Mouse (Mus musculus) small intestine, adult 2 months (tissue): Measurements from ENCODE around the gene Cd164l2. TPM values are rescaled to one million over a fixed set of nuclear protein-coding genes. Genes with fewer than 3 reads are reported as not detected.

ENCODE experiments used
- H3K27ac ChIP-seq: fragments of 200-500 bp; 2 replicates; pipeline ENCODE4 v1.5.1; 2012; ENCODE audit warnings: low read depth, low read length, control low read depth, inconsistent platforms; ENCODE audit not compliant: insufficient read depth
- H3K27me3 ChIP-seq: fragments of 200-500 bp; 2 replicates; pipeline ENCODE4 v1.6.1; 2012; ENCODE audit warnings: mild to moderate bottlenecking, moderate library complexity, low read length, inconsistent platforms; ENCODE audit not compliant: control insufficient read depth, insufficient read depth
- H3K36me3 ChIP-seq: fragments of 200-500 bp; 2 replicates; pipeline ENCODE4 v1.6.1; 2012; ENCODE audit warnings: mild to moderate bottlenecking, low read length, control low read depth, inconsistent platforms; ENCODE audit not compliant: control insufficient read depth, insufficient read depth
- H3K4me1 ChIP-seq: fragments of 200-500 bp; 2 replicates; pipeline ENCODE4 v1.6.1; 2012; ENCODE audit warnings: low read length, inconsistent platforms, mixed read lengths; ENCODE audit not compliant: control insufficient read depth, insufficient read depth, insufficient read length
- H3K4me3 ChIP-seq: fragments of 200-500 bp; 2 replicates; pipeline ENCODE4 v1.5.1; 2012; ENCODE audit warnings: low read depth, mild to moderate bottlenecking, control low read depth, inconsistent platforms, low read length, moderate library complexity
- CTCF ChIP-seq: fragments of 200-500 bp; IDR thresholded peaks from 2 replicates; pipeline ENCODE4 v1.5.1; 2012; ENCODE audit warnings: low read depth, mild to moderate bottlenecking, control low read depth, inconsistent platforms, low read length, moderate library complexity, mixed read lengths; ENCODE audit not compliant: insufficient replicate concordance, insufficient read length; ENCODE audit errors: extremely low read depth
- POLR2A ChIP-seq: fragments of 200-500 bp; IDR thresholded peaks from 2 replicates; pipeline ENCODE4 v1.6.1; 2012; ENCODE audit warnings: low read depth, mild to moderate bottlenecking, control low read depth, inconsistent platforms, low read length, moderate library complexity
- WGBS: fragments of 180-500 bp; shearing (Covaris S2); methylation state at CpG from one replicate; pipeline ENCODE4 v1.1.7; 2018; 5-methylcytosine and 5-hydroxymethylcytosine counted together
- polyA plus RNA-seq: library from polyadenylated mRNA; depleted of rRNA; stranded (reverse); fragments of >200 nt; gene quantifications from 2 replicates; pipeline ENCODE4 v1.2.3, GENCODE M21; 2012

The Cd164l2 gene
- polyA plus RNA-seq, 1 experiment = 0.61 TPM

- Histone ChIP-seq H3K36me3 (no peaks in the 10 kb centered on the region), H3K4me3 (no peak overlapping the region), H3K4me1 (peaks cover 6% of the 10 kb centered on the region), H3K27me3 (no peaks in the 10 kb centered on the region), H3K27ac (no peak overlapping the region)
- WGBS = 49% methylated on average over 4 of the region's 4 CpGs
- TF ChIP-seq CTCF (no peak), POLR2A (no peak)
Observed at GRCm38 (mm10) chr4:133237911-133238310, 26.0 kb downstream of the Cd164l2 start.

GRCm38 (mm10) chr4:133240490-133240921 is 28.6 kb downstream of the Cd164l2 start, which contains the start of gene Map3k6:
Gene Map3k6 (plus strand): TSS chr4:133240818.
- no peaks in the 10 kb centered on the region for H3K36me3 ChIP-seq
- H3K4me3 ChIP-seq = peak within 1 kb of the TSS; percentile 85
- no peak for TF ChIP-seq CTCF
- peak; percentile 91 for TF ChIP-seq POLR2A
- peaks cover 6% of the 10 kb centered on the region for H3K4me1 ChIP-seq
- H3K27ac ChIP-seq = peak within 1 kb of the TSS; percentile 87
- H3K27me3 ChIP-seq = no peaks in the 10 kb centered on the region
- WGBS = 6% methylated on average over 16 of the region's 16 CpGs

DNA sequence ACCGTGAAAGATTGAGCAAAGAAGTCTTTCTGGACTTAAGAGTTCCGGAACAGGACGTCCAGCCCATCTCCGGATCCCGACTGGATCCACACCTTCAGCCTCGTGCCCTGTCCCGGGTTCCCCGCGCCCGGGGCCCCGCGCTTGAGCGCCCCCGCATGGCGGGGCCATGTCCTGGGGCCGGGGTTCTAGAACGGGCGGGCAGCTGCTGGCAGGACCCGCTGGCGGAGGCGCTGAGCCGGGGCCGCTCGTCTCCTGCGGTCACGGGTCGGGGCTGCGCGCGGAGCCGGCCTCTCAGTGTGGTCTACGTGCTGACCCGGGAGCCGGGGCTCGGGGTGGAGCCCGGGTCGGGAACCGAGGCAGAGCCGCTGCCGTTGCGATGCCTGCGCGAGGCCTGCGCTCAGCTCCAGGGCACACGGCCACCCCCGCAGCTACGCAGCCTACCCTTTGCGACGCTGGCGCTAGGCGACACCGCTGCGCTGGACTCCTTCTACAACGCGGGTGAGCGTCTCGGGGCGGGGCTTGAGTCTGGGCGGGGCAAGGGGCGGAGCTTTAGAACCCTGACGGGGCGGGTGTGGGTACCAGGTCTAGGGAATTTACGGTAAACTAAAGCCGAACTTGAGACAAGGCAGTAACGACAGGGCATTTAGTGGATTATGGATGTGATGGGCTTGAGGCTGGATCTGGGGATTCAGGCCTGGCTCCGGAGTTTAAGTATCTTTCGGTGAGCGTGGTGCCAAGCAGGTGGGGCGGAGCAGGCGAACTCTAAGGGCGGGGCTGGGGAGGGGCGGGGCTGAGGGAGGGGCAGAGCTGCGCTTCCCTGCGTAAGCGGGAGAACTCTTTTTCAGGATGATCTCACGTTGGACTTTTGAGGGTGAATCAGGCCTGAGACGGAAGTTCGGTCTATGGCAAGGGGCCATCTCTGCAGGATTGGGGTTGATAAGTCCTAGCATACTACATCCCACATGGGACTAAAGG is 29.3 kb downstream of the Cd164l2 start:
- H3K27me3 ChIP-seq = no peaks in the 10 kb centered on the region
- H3K4me1 ChIP-seq = peaks cover 6% of the 10 kb centered on the region
- WGBS = 1% methylated on average over 77 of the region's 78 CpGs
- TF ChIP-seq POLR2A (peak; percentile 88), CTCF (peak; percentile 21; the same call in 1 of the 2 replicates)
- no peaks in the 10 kb centered on the region for H3K36me3 ChIP-seq
- H3K27ac ChIP-seq = peak overlapping the region; percentile 87
- H3K4me3 ChIP-seq = peak overlapping the region; percentile 85

DNA sequence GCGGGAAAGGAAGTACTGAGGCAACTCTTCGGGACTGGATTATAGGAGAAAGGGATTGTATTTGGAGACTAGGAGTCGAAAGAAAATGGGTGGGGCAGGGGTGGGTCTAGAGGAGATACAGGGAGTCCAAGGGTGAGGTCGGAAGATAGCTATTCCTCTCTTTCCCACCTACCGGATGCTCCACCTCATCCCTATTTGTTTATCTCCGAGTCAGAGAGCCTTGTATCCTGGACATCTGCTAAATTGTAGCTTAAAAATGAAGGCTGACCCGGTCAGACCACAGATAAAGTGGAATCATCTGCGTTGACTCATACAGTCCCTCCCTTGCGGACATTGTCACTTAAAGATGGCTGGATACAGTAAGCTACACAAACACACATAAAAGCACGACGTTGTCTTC is 30.0 kb downstream of the Cd164l2 start:
- H3K36me3 ChIP-seq = no peaks in the 10 kb centered on the region
- H3K27ac ChIP-seq = peak overlapping the region; percentile 84
- peak overlapping the region; percentile 85 for H3K4me3 ChIP-seq
- 11% methylated on average over 11 of the region's 11 CpGs for WGBS
- H3K4me1 ChIP-seq = peaks cover 7% of the 10 kb centered on the region
- H3K27me3 ChIP-seq = no peaks in the 10 kb centered on the region
- TF ChIP-seq CTCF (no peak), POLR2A (no peak)

- H3K4me1 ChIP-seq = peaks cover 14% of the 10 kb centered on the region
- 76% methylated on average over 9 of the region's 9 CpGs for WGBS
- no peaks in the 10 kb centered on the region for H3K27me3 ChIP-seq
- peak overlapping the region; percentile 84; the same call in 1 of the 2 replicates for H3K27ac ChIP-seq
- TF ChIP-seq POLR2A = no peak
- no peak for TF ChIP-seq CTCF
- H3K36me3 ChIP-seq = no peaks in the 10 kb centered on the region
- H3K4me3 ChIP-seq = no peak overlapping the region
Observed at GRCm38 (mm10) chr4:133242710-133243109, 30.8 kb downstream of the Cd164l2 start.

- no peak overlapping the region for H3K27ac ChIP-seq
- no peaks in the 10 kb centered on the region for H3K36me3 ChIP-seq
- H3K27me3 ChIP-seq = no peaks in the 10 kb centered on the region
- 63% methylated on average over 13 of the region's 13 CpGs for WGBS
- H3K4me3 ChIP-seq = no peak overlapping the region
- H3K4me1 ChIP-seq = peaks cover 16% of the 10 kb centered on the region
- no peak for TF ChIP-seq POLR2A
- TF ChIP-seq CTCF = no peak
Observed at GRCm38 (mm10) chr4:133243538-133243937, 31.6 kb downstream of the Cd164l2 start.

GRCm38 (mm10) chr4:133244289-133244688 is 32.4 kb downstream of the Cd164l2 start:
- WGBS = 73% methylated on average over 1 of the region's 1 CpGs
- Histone ChIP-seq H3K36me3 (no peaks in the 10 kb centered on the region), H3K4me1 (peaks cover 16% of the 10 kb centered on the region), H3K4me3 (no peak overlapping the region), H3K27ac (no peak overlapping the region), H3K27me3 (no peaks in the 10 kb centered on the region)
- no peak for TF ChIP-seq POLR2A
